In the genomic region with DNA sequence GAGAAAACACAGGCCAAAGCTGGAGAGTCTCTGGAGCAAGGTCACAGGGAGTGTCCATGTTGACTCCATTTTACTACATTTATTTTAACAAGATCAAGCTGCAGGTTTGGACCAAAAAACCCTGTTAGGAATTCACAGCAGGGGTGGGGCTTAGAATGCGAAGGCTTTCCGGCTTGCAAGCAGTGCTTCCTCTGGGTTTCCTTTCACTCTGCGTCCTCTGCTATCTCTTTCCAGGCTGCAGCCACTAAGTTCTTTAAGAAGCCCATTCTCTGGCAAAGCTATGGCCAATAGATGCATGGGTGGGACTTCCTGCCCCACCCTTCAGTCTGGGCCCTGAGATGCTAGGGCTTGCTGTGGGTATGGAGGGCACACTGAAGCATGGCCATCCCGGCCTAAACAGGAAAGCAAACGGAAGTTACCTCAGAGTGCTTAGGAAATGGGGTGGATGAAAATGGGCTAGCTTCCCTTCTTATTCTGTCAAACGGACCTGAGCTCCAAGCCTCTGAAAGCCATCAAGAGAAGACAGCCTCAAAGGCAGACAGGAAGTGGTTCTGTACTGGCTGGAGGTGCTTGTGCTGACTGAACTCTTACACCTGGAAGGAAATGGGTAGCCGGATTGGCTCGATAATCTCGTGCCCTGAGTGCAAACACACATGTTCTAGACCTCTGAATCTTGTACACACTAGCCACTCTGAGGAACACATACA, we compare ENCODE assay signal across 13 mouse cellular contexts.
DNase-seq lines count a peak whose midpoint lies in the region; ATAC-seq and TF ChIP-seq lines count a peak whose summit lies in the region.
"Had no signal": no experiment of that assay in that cellular context is flagged by ENCODE, and none has a peak within 500 bp of the region (broad histone marks: within the 10 kb centered on the region; RNA-seq: fewer than 3 reads in every experiment).

No protein-coding gene starts in this region.

- DNase-seq in lung, postnatal 10 days = peak; percentile 9
- DNase-seq in lung, postnatal 25 days (ENCODE audit: low spot score) = no peak
- peak; percentile 4 to 13 for DNase-seq in thymus, adult 18-20 months
- DNase-seq in gastrocnemius, postnatal 25 days = no peak
- DNase-seq in left cerebral cortex, adult 2 months (ENCODE audit: extremely low spot score in 1 of 2, low spot score in 2 of 2) = no peak
- DNase-seq in spleen, postnatal 36 days (ENCODE audit: low spot score in 2 of 2) = no peak
- DNase-seq: adrenal gland, postnatal 14 days; cerebellum, adult 2 months; gastrocnemius, postnatal 14 days; heart, postnatal 14 days; kidney, adult 8-10 months had no signal

- H3K4me3 ChIP-seq in left cerebral cortex, adult 2 months = no peak overlapping the region

- H3K27ac ChIP-seq in left cerebral cortex, adult 2 months = no peak overlapping the region

- no peak for TF ChIP-seq CTCF in left cerebral cortex, adult 2 months (IDR thresholded peaks at IDR 0.05)

- peak; percentile 31; the same call in 1 of the 2 replicates for ATAC-seq in common myeloid progenitor, adult 5-6 weeks (replicated peaks; ENCODE audit: low read depth, poor library complexity, severe bottlenecking)
- ATAC-seq: hindbrain, embryonic 16.5 days had no signal

- intact Hi-C loops in left cerebral cortex, adult 2 months (cut with DNase I) = no loop called here

Comparison
In these comparisons a context has a peak if more than half of its experiments do, and no peak if none do; other contexts are left out.
1. DNase-seq: peak in lung, postnatal 10 days (single experiment) and thymus, adult 18-20 months (2 of 2); none in lung, postnatal 25 days (single experiment), gastrocnemius, postnatal 25 days (single experiment), left cerebral cortex, adult 2 months (0 of 2) and spleen, postnatal 36 days (0 of 2).